In genomic region chr1:160080800-160081436, GRCm38 (mm10) we compare ENCODE assay signal across 9 mouse cellular contexts. TPM values are rescaled to one million over a fixed set of nuclear protein-coding genes. Genes with fewer than 3 reads are reported as not detected.
DNase-seq lines count a peak whose midpoint lies in the region; ATAC-seq lines count a peak whose summit lies in the region.
"Had no signal": no experiment of that assay in that cellular context is flagged by ENCODE, and none has a peak within 500 bp of the region (broad histone marks: within the 10 kb centered on the region; RNA-seq: fewer than 3 reads in every experiment).

No protein-coding gene starts in this region.

- no peaks in the 10 kb centered on the region for H3K4me1 ChIP-seq in forebrain, embryonic 14.5 days (ENCODE audit: control insufficient read depth, insufficient read depth, low read length)
- H3K4me1 ChIP-seq in hindbrain, embryonic 11.5 days (replicated peaks; ENCODE audit: control insufficient read depth, insufficient read depth, low read length) = no peaks in the 10 kb centered on the region

- H3K4me3 ChIP-seq in forebrain, embryonic 14.5 days (ENCODE audit: low read depth, low read length) = no peak overlapping the region
- H3K4me3 ChIP-seq in hindbrain, embryonic 11.5 days (ENCODE audit: low read depth, low read length) = no peak overlapping the region
- H3K4me3 ChIP-seq: megakaryocyte, embryonic 14.5 days had no signal

- peak; percentile 71 for DNase-seq in MN1 (ENCODE audit: low spot score)
- DNase-seq in forebrain, embryonic 14.5 days (ENCODE audit: low spot score) = peak; percentile 87
- DNase-seq in hindbrain, embryonic 11.5 days (ENCODE audit: low spot score) = peak; percentile 87
- DNase-seq in layer of hippocampus, adult 9-11 months = peak; percentile 44
- peak; percentile 89 for DNase-seq in lung, postnatal 10 days
- peak; percentile 62 for DNase-seq in ovary, postnatal 36 days (ENCODE audit: low spot score)
- peak; percentile 93 for DNase-seq in thymus, postnatal 4 days

- H3K36me3 ChIP-seq in forebrain, embryonic 14.5 days (ENCODE audit: control insufficient read depth, insufficient read depth, low read length) = no peaks in the 10 kb centered on the region
- no peaks in the 10 kb centered on the region for H3K36me3 ChIP-seq in hindbrain, embryonic 11.5 days (ENCODE audit: control insufficient read depth, insufficient read depth, low read length)

- no peak overlapping the region for H3K27ac ChIP-seq in forebrain, embryonic 14.5 days (ENCODE audit: low read depth, low read length)
- no peak overlapping the region for H3K27ac ChIP-seq in hindbrain, embryonic 11.5 days (ENCODE audit: low read depth, low read length)

- H3K9me3 ChIP-seq in forebrain, embryonic 14.5 days (replicated peaks; ENCODE audit: control insufficient read depth, low read length) = no peaks in the 10 kb centered on the region
- no peaks in the 10 kb centered on the region for H3K9me3 ChIP-seq in hindbrain, embryonic 11.5 days (ENCODE audit: control insufficient read depth, low read length)

- no peaks in the 10 kb centered on the region for H3K27me3 ChIP-seq in forebrain, embryonic 14.5 days (replicated peaks; ENCODE audit: control insufficient read depth, insufficient read depth, low read length)
- no peaks in the 10 kb centered on the region for H3K27me3 ChIP-seq in hindbrain, embryonic 11.5 days (ENCODE audit: control insufficient read depth, insufficient read depth, low read length)

- H3K4me2 ChIP-seq in forebrain, embryonic 14.5 days (ENCODE audit: low read length) = no peak overlapping the region
- no peak overlapping the region for H3K4me2 ChIP-seq in hindbrain, embryonic 11.5 days (replicated peaks; ENCODE audit: low read depth, low read length)

- peak; percentile 54 for ATAC-seq in cerebellum, adult (ENCODE audit: insufficient number of reproducible peaks, low FRiP score, low TSS enrichment)
- peak; percentile 78 for ATAC-seq in forebrain, embryonic 14.5 days
- ATAC-seq in hindbrain, embryonic 11.5 days (ENCODE audit: low FRiP score) = peak; percentile 66

- H3K9ac ChIP-seq in forebrain, embryonic 14.5 days (ENCODE audit: low read length) = no peak overlapping the region
- no peak overlapping the region for H3K9ac ChIP-seq in hindbrain, embryonic 11.5 days (ENCODE audit: low read depth, low read length)

- 31% methylated on average over 2 of the region's 2 CpGs for WGBS in forebrain, embryonic 14.5 days
- 41% methylated on average over 2 of the region's 2 CpGs for WGBS in hindbrain, embryonic 11.5 days

RNA-seq across cellular contexts. Expression of gene 4930523C07Rik, which starts 36.7 kb away (rescaled TPM):
- polyA plus RNA-seq in forebrain, embryonic 14.5 days (2014; fragmentation: Nextera tagmentation; extraction: Ambion mirVana) = 1.7 and 2.8 TPM in 2 replicates
- polyA plus RNA-seq in hindbrain, embryonic 11.5 days (2014; fragmentation: Nextera tagmentation; extraction: Ambion mirVana) = 1.7 and 2.5 TPM in 2 replicates
